Mouse (Mus musculus): ENCODE results near the gene Micall1. TPM values are rescaled to one million over a fixed set of nuclear protein-coding genes. Genes with fewer than 3 reads are reported as not detected.

Micall1 gene
- polyA plus RNA-seq, 1 experiment from 2014 or later: 12.2 TPM

- H3K27me3 ChIP-seq: no peaks in the 10 kb centered on the region
- peaks cover 27% of the 10 kb centered on the region for H3K4me1 ChIP-seq (replicated peaks)
- H3K9me3 ChIP-seq: no peaks in the 10 kb centered on the region
- no peak for ATAC-seq (ENCODE audit: insufficient number of reproducible peaks, insufficient read depth, low FRiP score, low TSS enrichment, low read depth)
- H3K4me2 ChIP-seq: no peak overlapping the region
- H3K9ac ChIP-seq (replicated peaks): no peak overlapping the region
- H3K27ac ChIP-seq: peak overlapping the region; percentile 72
- WGBS: 61% methylated on average over 5 of the region's 5 CpGs
- no peak overlapping the region for H3K4me3 ChIP-seq (replicated peaks)
- peaks cover 30% of the 10 kb centered on the region for H3K36me3 ChIP-seq
Observed at GRCm38 (mm10) chr15:79098220-79098619, 10.5 kb upstream of the Micall1 start.

- no peak overlapping the region for H3K9ac ChIP-seq (replicated peaks)
- no peak for ATAC-seq (ENCODE audit: insufficient number of reproducible peaks, insufficient read depth, low FRiP score, low TSS enrichment, low read depth)
- H3K4me1 ChIP-seq (replicated peaks): peaks cover 27% of the 10 kb centered on the region
- H3K4me2 ChIP-seq: no peak overlapping the region
- no peaks in the 10 kb centered on the region for H3K27me3 ChIP-seq
- 0 out of 2 replicates have a peak overlapping the region, but pooled peaks have one; percentile 4 for H3K27ac ChIP-seq
- peaks cover 24% of the 10 kb centered on the region for H3K36me3 ChIP-seq
- no peaks in the 10 kb centered on the region for H3K9me3 ChIP-seq
- no peak overlapping the region for H3K4me3 ChIP-seq (replicated peaks)
- WGBS: 64% methylated on average over 7 of the region's 7 CpGs
Observed at GRCm38 (mm10) chr15:79098868-79099267, 9.8 kb upstream of the Micall1 start.

GRCm38 (mm10) chr15:79099456-79099855 lies 9.2 kb upstream of the Micall1 start:
- Histone ChIP-seq H3K9ac (replicated peaks) (no peak overlapping the region), H3K4me2 (no peak overlapping the region), H3K9me3 (no peaks in the 10 kb centered on the region), H3K27ac (0 out of 2 replicates have a peak overlapping the region, but pooled peaks have one; percentile 4), H3K27me3 (no peaks in the 10 kb centered on the region), H3K4me3 (replicated peaks) (no peak overlapping the region), H3K36me3 (peaks cover 18% of the 10 kb centered on the region), H3K4me1 (replicated peaks) (peaks cover 27% of the 10 kb centered on the region)
- WGBS: 65% methylated on average over 4 of the region's 4 CpGs
- ATAC-seq (ENCODE audit: insufficient number of reproducible peaks, insufficient read depth, low FRiP score, low TSS enrichment, low read depth): no peak

- H3K4me3 ChIP-seq (replicated peaks): no peak overlapping the region
- no peak overlapping the region for H3K27ac ChIP-seq
- no peak overlapping the region for H3K4me2 ChIP-seq
- no peaks in the 10 kb centered on the region for H3K9me3 ChIP-seq
- H3K4me1 ChIP-seq (replicated peaks): peaks cover 27% of the 10 kb centered on the region
- no peak overlapping the region for H3K9ac ChIP-seq (replicated peaks)
- no peaks in the 10 kb centered on the region for H3K27me3 ChIP-seq
- ATAC-seq (ENCODE audit: insufficient number of reproducible peaks, insufficient read depth, low FRiP score, low TSS enrichment, low read depth): no peak
- WGBS: 63% methylated on average over 4 of the region's 4 CpGs
- H3K36me3 ChIP-seq: peaks cover 9% of the 10 kb centered on the region; the same call in 1 of the 2 replicates
Observed at GRCm38 (mm10) chr15:79100391-79100790, 8.3 kb upstream of the Micall1 start.

- Histone ChIP-seq H3K9ac (replicated peaks) (0 out of 2 replicates have a peak overlapping the region, but pooled peaks have one; percentile 12), H3K36me3 (no peaks in the 10 kb centered on the region), H3K27me3 (no peaks in the 10 kb centered on the region), H3K4me1 (replicated peaks) (peaks cover 27% of the 10 kb centered on the region), H3K9me3 (no peaks in the 10 kb centered on the region), H3K4me2 (no peak overlapping the region), H3K4me3 (replicated peaks) (no peak overlapping the region), H3K27ac (peak overlapping the region; percentile 31; the same call in 1 of the 2 replicates)
- ATAC-seq (ENCODE audit: insufficient number of reproducible peaks, insufficient read depth, low FRiP score, low TSS enrichment, low read depth): no peak
Observed at GRCm38 (mm10) chr15:79101531-79101930, 7.2 kb upstream of the Micall1 start.

- Histone ChIP-seq H3K9me3 (no peaks in the 10 kb centered on the region), H3K36me3 (no peaks in the 10 kb centered on the region), H3K4me3 (replicated peaks) (no peak overlapping the region), H3K4me2 (no peak overlapping the region), H3K4me1 (replicated peaks) (peaks cover 22% of the 10 kb centered on the region), H3K27me3 (no peaks in the 10 kb centered on the region), H3K9ac (replicated peaks) (no peak overlapping the region), H3K27ac (no peak overlapping the region)
- WGBS: 76% methylated on average over 10 of the region's 10 CpGs
- ATAC-seq (ENCODE audit: insufficient number of reproducible peaks, insufficient read depth, low FRiP score, low TSS enrichment, low read depth): no peak
Observed at GRCm38 (mm10) chr15:79103264-79103663, 5.4 kb upstream of the Micall1 start.

- Histone ChIP-seq H3K4me3 (replicated peaks) (no peak overlapping the region), H3K4me1 (replicated peaks) (peaks cover 35% of the 10 kb centered on the region), H3K9me3 (no peaks in the 10 kb centered on the region), H3K27ac (no peak overlapping the region), H3K27me3 (peaks cover 7% of the 10 kb centered on the region), H3K4me2 (no peak overlapping the region), H3K36me3 (no peaks in the 10 kb centered on the region), H3K9ac (replicated peaks) (no peak overlapping the region)
- no peak for ATAC-seq (ENCODE audit: insufficient number of reproducible peaks, insufficient read depth, low FRiP score, low TSS enrichment, low read depth)
- WGBS: 63% methylated on average over 2 of the region's 2 CpGs
Observed at GRCm38 (mm10) chr15:79105804-79106203, 2.9 kb upstream of the Micall1 start.

GRCm38 (mm10) chr15:79107966-79108365 lies 732 bp upstream of the Micall1 start:
- Histone ChIP-seq H3K9me3 (no peaks in the 10 kb centered on the region), H3K4me3 (replicated peaks) (peak overlapping the region; percentile 92), H3K27me3 (peaks cover 8% of the 10 kb centered on the region), H3K36me3 (peaks cover 10% of the 10 kb centered on the region; the same call in 1 of the 2 replicates), H3K9ac (replicated peaks) (peak overlapping the region; percentile 89; the same call in 1 of the 2 replicates), H3K4me2 (peak overlapping the region; percentile 96), H3K27ac (peak overlapping the region; percentile 93), H3K4me1 (replicated peaks) (peaks cover 36% of the 10 kb centered on the region)
- no peak for ATAC-seq (ENCODE audit: insufficient number of reproducible peaks, insufficient read depth, low FRiP score, low TSS enrichment, low read depth)
- WGBS: 14% methylated on average over 7 of the region's 7 CpGs

GRCm38 (mm10) chr15:79109321-79109934 lies 730 bp downstream of the Micall1 start:
- peak overlapping the region; percentile 92 for H3K4me3 ChIP-seq (replicated peaks)
- peak overlapping the region; percentile 93 for H3K27ac ChIP-seq
- peaks cover 36% of the 10 kb centered on the region for H3K4me1 ChIP-seq (replicated peaks)
- WGBS: under 1% methylated on average over 46 of the region's 46 CpGs
- H3K36me3 ChIP-seq: peaks cover 21% of the 10 kb centered on the region; the same call in 1 of the 2 replicates
- peaks cover 8% of the 10 kb centered on the region for H3K27me3 ChIP-seq
- peak; percentile 9; the same call in 1 of the 2 replicates for ATAC-seq (ENCODE audit: insufficient number of reproducible peaks, insufficient read depth, low FRiP score, low TSS enrichment, low read depth)
- peak overlapping the region; percentile 89 for H3K9ac ChIP-seq (replicated peaks)
- peak overlapping the region; percentile 96 for H3K4me2 ChIP-seq
- H3K9me3 ChIP-seq: no peaks in the 10 kb centered on the region

GRCm38 (mm10) chr15:79110031-79110430 lies 1.3 kb downstream of the Micall1 start:
- no peak for ATAC-seq (ENCODE audit: insufficient number of reproducible peaks, insufficient read depth, low FRiP score, low TSS enrichment, low read depth)

GRCm38 (mm10) chr15:79110528-79110927 lies 1.8 kb downstream of the Micall1 start:
- Histone ChIP-seq H3K36me3 (peaks cover 32% of the 10 kb centered on the region), H3K9ac (replicated peaks) (no peak overlapping the region; the same call in 1 of the 2 replicates), H3K4me1 (replicated peaks) (peaks cover 36% of the 10 kb centered on the region), H3K27ac (no peak overlapping the region), H3K9me3 (no peaks in the 10 kb centered on the region), H3K27me3 (peaks cover 8% of the 10 kb centered on the region), H3K4me2 (peak overlapping the region; percentile 96), H3K4me3 (replicated peaks) (peak overlapping the region; percentile 92)
- no peak for ATAC-seq (ENCODE audit: insufficient number of reproducible peaks, insufficient read depth, low FRiP score, low TSS enrichment, low read depth)
- 57% methylated on average over 2 of the region's 2 CpGs for WGBS

More at GRCm38 (mm10) chr15:79110031-79110430, 1.3 kb downstream of the Micall1 start:
- 18% methylated on average over 9 of the region's 9 CpGs for WGBS
- H3K27me3 ChIP-seq: peaks cover 8% of the 10 kb centered on the region
- H3K4me3 ChIP-seq (replicated peaks): peak overlapping the region; percentile 92
- peaks cover 36% of the 10 kb centered on the region for H3K4me1 ChIP-seq (replicated peaks)
- peak overlapping the region; percentile 96 for H3K4me2 ChIP-seq
- H3K9me3 ChIP-seq: no peaks in the 10 kb centered on the region
- peak overlapping the region; percentile 89 for H3K9ac ChIP-seq (replicated peaks)
- H3K27ac ChIP-seq: no peak overlapping the region
- peaks cover 27% of the 10 kb centered on the region for H3K36me3 ChIP-seq
